Mouse (Mus musculus) spleen, postnatal 36 days (tissue): ENCODE data around the gene Acvr2b.

Source experiments
- DNase-seq, 2 experiments: peaks; one replicate each; pipeline ENCODE4 v3.0.0; 2022; ENCODE audit warnings: low spot score in 2 of 2, mixed read lengths in 1 of 2

Acvr2b gene

DNA sequence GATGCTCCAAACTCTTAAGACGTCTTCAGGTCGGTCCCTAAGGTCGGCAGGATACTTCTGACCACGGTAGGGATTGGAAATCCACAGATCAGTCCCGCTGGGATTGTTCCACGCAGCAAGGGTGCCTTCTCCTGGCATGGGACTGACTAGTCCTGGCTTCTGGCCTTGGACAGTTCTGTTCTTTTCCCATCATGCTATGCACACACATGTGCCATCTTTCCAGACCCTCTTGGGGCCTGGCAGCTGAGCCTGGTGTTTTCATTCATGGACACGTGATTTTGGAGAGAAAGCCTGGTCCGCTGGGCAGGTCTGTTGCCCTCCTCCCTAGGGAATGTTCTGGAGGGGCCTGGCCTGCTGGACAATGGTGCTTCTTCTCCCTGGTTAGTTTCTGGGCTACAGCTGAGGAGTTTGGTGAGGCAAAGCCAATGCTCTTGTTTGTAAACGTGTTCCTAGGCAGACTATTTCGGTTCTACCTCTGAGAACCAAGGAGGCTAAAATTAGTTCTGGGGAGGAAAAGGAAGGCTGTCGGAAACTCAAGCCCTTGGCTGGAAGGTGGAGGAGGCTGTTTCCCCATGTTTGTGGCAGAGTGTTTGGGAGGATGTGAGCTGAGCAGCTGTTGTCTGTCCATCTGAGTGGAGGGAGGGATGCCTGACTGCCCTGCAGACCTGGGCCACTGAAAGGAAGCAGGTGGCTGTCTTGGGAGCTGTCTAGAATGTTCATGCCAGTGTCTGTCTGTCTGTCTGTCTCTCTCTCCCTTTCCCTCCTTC lies 7.2 kb downstream of the Acvr2b start:
- DNase-seq, result no peak

DNA sequence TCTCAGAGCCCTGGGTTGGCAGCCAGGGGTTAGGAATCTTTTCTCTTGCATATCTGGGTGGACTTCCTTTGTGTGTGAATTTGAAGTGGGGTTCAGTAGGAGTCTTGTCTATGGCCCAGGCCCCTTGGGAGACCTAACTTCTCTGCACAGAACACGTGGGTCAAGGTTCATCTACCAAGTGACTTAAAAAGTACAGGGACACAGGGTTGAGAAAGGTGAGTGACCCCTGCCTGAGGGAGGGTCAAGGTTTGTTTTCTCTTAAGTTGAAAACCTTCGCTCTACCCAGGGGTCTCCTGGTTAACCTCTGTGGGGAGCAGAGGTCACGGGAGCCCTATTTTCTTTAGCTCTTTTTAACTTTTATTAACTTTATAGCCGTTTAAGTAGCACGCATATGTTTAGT lies 7.9 kb downstream of the Acvr2b start:
- no peak for DNase-seq

DNA sequence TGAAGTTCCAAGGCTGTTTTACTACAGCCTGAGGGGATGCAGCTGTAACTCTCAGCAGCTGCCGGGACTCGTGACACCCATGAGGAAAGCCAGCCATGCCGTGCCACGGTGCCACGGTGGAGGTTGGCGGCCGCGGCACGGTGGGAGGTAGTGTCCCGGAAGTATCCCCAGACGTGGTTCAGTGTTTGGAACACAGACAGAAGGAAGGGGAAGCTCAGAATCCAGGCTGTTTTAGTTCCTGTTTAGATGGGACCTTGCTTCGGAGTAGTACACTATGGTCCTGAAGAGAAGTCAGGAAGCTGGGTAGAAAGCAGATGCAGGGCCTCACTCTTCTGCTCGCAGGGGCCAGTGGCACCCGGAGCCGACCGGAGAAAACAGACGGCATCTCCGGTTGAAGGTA lies 16.1 kb downstream of the Acvr2b start:
- no peak for DNase-seq

DNA sequence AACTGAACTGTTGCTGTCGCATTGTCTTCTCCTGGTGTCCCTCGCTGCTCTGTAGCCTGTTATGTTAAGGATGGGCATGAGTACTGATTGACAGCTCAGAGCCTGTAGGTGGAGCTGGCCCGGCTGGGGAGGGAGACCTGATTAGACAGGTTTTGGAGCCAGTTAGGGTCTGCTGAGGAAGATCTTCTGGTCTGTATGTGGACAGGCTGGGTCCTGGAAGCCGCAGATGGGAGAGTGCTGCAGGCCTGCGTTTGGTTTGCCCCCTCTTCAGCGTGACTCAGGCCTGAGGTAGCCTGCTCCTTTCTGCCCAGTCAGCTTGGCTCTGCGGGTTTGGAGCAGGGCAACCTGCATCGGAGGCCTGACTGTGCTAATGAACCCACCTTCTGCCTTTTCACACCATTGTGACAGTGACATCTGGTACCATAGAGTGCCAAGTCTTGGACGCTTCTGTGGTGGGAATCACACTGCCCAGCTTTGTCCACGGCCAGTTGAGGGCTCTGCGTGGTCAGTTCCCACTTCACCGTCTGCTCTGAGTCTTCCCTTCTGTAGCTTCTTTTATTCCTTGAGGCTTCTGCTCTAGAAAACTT lies 18.0 kb downstream of the Acvr2b start:
- no peak for DNase-seq

DNA sequence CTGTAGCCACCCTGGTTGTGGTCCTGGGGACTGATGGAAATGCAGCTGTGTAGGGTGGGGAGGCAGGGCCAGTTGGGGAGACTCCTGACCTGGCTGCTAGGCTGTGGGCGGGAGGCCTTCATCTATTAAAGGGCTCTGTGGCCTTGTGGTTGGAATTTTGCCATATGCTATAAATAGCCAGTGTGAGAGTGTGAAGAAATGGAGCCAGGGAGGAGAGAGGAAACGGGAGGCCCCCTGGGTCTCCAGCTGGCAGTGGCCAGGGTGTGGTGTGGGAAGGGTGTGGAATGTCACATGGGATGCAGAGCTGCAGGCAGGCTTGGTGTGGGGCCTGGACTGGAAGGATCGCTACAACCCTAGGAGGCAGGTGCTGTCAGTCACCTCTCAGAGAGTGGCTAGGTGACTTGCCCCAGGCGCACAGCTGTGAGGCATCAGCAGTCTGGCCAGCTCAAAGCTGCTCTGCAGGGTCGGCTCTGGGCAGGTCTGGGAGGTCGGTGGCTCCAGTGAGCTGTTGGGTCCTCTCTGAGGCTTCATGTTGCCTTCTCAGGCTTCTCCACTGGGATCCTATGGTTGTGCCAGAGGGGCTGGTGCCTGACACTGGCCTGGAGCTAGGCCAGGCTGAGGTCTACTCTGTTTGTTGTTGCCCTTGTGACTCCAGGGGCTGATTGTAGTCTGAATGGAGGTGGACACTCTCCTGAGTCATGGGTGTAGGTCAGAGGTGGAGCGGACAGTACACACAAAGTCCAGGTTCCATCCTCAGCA lies 23.5 kb downstream of the Acvr2b start:
- no peak for DNase-seq

DNA sequence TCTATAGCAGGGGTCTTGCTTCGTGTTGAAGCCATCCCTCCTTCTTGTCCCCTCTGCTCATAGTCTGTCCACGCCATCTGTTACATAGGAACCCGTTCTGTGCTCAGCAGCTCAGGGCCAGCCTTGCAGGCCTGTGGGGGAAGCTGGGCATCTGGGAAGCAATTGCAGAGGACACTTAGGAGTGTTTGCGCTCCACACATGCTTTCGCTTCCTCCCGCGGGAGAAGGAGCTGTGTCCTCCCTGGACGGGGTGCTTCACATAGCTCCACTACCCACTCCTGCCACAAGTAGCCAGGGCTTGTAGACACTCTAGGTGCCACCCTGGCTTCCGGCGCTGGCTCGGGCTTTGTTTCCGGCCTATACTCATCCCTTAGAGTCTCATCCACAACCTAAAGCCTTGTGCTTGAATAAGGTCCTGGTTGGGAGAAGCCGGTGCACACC lies 24.1 kb downstream of the Acvr2b start:
- no peak for DNase-seq

DNA sequence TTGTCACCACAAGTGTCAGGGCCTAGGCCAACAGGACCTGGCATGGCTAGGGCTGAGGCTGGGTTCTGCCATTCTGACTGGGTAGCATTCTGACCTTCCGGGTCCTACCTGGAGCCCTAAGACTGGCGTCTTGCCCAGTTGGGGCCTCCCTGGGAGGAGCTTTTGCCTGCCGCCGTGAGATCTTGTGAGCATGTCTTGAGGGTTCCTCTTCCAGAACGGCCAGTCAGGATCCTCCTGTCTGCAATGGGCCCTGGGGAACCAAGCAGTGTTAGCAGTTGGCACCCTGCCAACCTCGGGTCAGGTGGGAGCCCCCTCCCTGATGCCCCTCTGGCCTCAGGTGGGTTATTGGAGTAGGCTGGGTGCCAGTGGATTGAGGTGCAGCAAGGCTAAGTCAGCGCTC lies 24.6 kb downstream of the Acvr2b start:
- no peak for DNase-seq

DNA sequence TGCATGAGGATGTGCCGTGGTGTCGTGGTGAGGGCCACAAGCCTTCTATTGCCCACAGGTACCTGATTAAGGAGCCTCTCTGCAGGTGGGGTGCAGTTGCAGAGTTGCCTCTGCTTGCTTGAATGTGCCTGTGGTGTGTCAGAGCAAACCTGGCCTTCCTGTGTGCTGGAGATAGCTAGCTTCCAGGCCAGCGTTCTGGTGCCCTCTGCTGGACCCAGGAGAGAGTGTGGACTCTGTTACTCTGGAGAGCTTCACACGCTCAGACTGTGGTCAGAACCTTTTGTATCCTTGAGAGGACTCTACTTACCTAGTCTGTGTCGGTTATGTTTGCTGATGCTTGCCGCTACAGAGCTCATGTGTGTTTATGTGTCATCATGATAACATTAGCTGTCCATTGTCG lies 28.4 kb downstream of the Acvr2b start:
- DNase-seq, result peak; percentile 33 to 36

DNA sequence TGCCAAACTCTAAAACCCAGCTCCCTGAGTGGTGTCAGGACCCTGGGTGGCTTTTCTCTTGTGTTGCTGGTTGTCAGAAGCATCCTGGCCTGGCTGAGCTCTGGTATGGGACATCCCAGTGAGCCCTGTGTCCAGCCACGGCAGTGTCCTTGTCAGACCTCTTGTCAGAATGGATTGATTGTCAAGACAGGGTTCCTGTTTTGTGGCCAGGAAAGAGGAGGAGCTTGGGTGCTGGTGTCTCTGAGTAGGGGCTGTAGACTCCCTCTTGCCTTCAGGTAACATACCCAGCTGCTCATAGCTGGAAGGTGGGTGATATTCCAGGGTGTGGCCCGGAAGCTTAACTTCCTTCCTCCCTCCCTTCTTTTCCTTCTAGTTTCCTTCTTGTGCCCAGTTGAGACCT lies 33.9 kb downstream of the Acvr2b start:
- no peak for DNase-seq

DNA sequence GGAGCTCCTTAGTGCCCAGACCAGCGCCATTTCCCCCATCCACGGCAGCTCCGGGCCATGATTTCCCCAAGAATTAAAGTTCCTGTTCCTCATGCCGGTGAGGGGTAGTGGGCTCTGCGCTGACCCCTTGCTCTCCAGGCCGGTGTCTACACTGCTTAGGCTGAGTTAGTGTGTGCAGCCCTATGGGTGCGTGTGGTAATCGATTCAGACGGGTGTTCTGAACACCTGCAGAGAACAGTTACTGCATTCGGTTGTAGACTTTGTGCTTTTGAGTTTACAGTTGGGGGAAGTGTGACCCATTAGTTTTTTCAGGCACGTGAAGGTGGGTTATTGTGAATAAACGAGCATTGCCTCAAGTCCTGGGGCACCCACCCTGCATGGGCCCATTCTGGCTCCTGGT lies 36.1 kb downstream of the Acvr2b start:
- no peak for DNase-seq

DNA sequence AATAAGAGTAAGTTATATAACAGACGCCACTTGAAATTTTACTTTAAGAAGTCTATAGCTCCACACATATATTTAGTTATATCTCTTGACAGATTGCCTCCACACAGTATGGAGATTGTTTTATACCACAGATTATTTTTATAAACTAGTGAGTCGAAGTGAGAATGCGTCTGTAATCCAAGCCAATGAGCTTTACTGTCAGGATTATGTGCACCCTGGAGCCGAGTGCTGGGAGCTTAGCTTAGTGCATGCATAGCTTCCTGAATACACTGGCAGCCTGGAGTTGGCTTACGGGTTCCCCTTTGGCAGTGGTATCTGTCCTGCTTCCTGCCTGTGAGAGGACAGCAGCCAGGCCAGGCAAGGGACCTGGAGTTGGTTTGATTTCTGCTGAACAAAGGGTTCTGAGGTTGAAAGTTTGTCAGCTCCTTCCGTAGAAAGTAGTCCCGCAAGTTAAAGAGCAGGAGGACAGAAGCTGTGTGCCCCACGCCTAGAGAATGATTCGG lies 36.6 kb downstream of the Acvr2b start:
- no peak for DNase-seq

DNA sequence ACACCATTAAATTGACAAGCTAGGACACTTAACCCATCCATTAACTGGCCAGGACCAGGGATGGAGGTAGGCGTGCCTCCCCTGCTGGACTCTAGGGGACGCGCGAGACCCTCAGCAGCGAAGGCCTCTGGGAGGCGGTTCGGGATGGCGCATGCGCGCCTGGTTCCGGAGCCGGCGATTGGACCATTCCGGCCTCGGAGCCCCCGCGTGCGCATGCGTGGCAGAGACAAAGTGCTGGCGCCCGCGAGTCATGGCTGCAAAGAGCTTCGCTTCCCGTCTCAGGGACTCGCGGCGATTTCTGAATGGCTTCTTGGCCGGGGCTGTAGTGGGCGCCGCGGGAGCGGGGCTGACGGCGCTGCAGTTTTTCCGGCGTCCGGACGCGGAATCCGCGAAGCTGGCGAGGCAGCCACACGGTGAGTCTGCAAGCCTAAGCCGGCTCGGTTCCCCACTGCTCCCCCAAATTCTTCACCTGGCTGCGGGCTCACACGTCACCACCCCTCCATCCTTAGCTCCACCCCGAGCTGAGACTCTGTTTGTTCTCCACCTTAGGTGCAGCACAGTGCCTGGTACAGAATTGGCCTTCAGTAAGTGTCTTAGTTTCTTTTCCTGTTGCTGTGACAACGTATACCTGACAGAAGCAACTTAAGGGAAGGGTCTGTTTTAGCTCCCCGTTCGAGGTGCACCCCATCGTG lies 43.0 kb downstream of the Acvr2b start, which contains the start of gene Exog:
TSS of gene Exog (plus strand) at position 206 of the 692 bp plus-strand sequence.
- DNase-seq, result peak; percentile 95

DNA sequence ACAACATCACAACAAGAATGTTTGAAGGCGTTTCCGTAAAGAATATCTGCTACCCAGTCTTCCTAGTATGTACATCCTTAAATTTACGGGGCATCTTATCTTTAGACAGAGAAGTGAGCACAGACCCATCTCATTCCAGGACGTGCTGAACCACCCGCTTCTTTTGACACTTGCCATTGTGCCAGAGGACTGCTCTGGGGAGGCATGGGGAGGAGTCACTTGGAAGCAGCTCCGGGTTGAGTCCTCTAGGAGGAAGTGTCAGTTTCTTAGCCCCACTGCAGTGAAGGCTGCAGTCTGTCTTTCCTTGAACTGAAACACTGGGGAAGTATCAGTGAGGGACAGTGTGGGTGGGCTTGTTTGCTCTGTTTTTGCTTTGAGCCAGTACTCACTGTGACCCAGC lies 43.8 kb downstream of the Acvr2b start:
- DNase-seq, result no peak

DNA sequence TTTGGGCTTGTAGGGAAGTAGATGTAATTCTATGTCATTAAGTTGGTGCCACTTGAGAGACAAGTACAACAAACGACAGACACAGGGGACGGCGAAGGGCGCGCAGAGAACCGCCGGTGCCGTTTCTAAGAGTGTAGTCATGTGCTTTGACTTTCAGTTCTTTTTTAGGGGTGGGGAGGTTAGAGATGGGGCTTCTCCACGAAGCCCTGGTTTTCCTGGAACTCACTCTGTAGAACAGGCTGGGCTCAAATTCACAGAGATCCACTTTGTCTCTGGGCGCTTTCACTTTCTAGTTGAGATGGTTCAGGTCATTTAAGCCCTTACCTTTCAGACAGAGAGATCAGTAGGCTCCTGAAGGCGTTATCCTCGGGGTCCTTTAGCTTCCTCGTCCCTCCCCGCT lies 54.0 kb downstream of the Acvr2b start:
- DNase-seq, result no peak

DNA sequence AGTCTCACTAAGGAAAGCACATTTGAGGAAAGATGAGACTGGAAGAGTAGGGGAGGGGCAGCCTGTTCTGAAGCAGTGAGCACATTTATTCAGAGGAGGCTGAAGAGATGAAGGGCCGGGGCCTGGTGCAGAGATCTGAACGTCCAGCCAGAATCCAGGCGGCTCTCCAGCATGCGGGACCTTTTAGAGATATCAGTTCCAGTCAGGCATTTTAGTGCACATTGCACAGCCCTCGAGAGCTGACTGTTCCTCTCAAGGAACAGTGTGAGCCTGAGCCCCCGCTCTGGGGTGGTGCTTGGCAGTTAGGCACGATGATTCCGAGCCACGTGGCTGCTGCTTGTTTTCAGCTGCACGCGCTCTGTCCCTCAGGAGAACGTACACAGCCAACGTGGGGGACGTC lies 55.2 kb downstream of the Acvr2b start:
- no peak for DNase-seq

DNA sequence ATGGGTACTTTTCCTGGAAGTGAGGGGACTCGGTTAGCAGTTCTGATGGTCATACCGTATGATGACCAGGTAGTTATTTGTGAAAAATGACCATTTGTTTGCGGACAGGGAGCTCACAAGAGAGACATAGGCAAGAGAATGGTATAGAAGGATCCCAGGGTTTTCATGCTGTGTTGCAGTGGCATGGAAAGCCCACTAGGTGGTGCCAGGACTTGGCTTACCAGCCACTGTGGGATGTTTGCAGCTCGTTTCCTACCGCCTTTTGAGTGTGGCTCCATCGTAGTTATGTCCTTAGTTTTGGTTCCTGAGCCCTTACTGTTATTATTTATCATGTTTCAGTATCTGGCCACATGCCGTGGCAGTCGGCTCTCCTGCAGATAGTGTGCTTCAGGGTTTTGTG lies 58.5 kb downstream of the Acvr2b start:
- DNase-seq, result peak in 1 of 2 experiments; percentile 32

DNA sequence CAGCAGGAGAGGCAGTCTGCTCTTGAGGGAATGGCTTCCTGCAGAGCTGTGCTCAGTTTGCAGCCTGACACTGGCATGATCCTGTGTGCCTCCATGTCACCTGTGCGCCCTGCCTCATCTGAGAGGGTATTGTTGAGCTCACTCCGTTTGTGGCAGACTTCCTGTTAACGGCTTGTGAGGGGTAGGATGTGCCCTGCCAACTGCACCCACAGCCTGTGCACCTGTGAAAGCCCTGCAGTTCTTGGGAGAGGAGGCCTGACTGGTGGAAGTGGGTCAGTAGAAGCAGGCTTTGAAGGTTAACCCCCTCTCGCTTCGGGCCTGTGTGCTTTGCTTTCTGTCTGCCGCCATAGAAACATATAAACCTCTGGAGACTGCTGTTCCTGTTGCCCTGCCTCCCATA lies 63.1 kb downstream of the Acvr2b start:
- no peak for DNase-seq

DNA sequence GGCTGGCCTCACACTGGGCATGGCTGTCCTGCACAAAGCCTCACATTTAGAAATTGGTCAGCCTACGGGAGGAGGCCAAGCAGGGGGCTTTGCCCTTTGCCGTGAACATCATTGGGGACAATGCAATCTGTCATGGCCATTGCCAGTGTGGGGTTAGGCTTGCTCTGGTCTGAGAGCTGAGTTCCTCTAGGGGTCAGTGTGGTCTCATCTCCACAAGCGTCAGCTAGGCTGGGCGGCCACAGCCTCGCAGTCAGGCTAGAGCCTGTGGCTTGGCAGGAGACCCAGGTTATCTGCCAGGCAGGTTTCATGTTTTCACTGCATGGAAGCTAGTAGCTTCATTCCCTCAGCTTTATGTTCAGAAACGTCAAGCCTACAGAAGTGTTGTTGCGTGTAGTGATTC lies 63.7 kb downstream of the Acvr2b start:
- DNase-seq, result peak in 1 of 2 experiments; percentile 16

DNA sequence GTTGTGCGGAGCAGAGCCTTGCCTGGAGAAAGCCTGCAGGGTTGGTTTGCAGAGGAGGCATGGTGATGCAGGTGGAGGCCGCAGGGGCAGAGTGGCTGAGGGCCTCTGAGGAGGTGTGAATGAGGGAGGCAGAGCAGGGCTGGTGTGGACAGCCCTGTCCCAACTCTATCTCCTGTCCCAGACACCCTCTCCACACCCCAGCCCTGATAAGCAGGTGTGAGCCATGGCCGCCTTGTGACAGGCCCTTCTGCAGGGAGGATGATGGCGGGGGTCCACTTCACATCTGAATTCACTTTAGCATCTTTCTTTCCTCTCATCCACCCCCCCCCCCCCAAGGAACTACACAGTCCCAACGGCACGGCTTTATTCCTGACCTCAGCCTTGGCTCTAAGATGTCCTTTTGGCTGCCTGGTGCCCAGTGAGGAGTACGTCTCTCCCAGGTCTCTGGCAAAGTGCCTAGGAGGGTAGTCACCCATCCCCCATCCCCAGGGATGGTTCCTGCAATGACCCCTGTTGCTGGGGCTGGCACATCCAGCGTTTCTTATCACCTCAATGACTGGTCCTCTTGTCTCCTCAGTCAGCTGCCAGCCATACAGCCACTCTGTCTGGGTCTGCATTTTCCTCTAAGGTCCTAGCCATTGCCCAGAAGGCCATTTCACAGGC lies 67.9 kb downstream of the Acvr2b start:
- peak; percentile 56 to 67 for DNase-seq

DNA sequence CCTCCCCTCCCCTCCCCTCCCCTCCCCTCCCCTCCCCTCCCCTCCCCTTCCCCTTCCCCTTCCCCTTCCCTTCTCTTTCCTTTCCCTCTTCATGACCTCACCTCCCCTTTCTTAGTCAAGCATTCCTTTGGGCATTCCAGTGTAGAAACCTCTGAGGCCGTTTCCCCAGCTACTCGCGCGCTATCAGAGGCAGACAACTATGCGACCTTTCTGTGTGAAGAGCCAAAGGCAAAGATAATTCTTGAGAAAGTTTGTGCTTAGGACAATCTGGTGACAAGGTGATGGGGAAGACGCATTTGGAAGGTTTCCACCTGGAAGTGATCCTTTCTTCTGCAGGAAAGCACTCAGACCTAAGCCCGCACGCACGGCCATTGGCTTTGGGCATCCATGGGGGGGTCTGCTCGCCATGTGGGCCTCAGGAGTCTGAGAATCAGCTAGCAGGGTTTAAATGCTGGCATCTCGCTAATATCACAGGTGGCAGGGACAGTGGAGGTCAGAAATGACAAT lies 70.5 kb downstream of the Acvr2b start:
- no peak for DNase-seq

DNA sequence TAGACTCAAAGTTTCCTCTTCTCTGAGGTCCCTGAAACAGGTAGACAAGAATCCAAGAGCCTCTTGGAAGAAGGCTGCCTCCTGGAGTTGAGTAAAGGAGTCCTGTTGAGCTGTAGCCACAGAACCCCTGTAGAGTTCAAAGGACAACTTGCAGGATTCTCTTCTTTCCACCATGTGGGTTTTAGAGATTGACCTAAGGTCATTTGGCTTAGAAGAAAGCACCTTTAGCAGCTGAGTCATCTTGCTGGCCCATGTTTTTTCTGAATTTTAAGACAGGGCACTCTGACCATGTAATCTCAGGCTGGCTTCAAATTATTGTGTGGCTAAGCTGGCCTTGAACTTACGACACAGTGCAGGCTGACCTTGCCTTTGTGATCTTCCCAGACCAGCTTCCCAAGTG lies 71.1 kb downstream of the Acvr2b start:
- no peak for DNase-seq
